Mouse (Mus musculus): ENCODE data around the gene Gm45021. TPM values are rescaled to one million over a fixed set of nuclear protein-coding genes. Genes with fewer than 3 reads are reported as not detected.

The Gm45021 gene
- total RNA-seq, 1 experiment, result not detected

- Histone ChIP-seq H3K36me3 (ENCODE audit: control insufficient read depth, insufficient read depth, low read length, poor library complexity, severe bottlenecking) (no peaks in the 10 kb centered on the region), H3K9ac (ENCODE audit: insufficient read depth, low read depth, low read length, poor library complexity, severe bottlenecking) (no peak overlapping the region), H3K4me1 (ENCODE audit: control insufficient read depth in 2 of 2, insufficient read depth in 2 of 2, low read length in 2 of 2, poor library complexity in 1 of 2) (no peaks in the 10 kb centered on the region), H3K27ac (ENCODE audit: insufficient read depth, low read depth, low read length, poor library complexity, severe bottlenecking) (no peak overlapping the region), H3K4me3 (ENCODE audit: insufficient read depth in 1 of 2, low read depth in 1 of 2, low read length in 2 of 2, poor library complexity in 1 of 2, severe bottlenecking in 1 of 2) (no peak overlapping the region), H3K9me3 (ENCODE audit: control insufficient read depth, insufficient read depth, low read depth, low read length) (no peaks in the 10 kb centered on the region)
- no peak for DNase-seq (ENCODE audit: low read depth, low spot score)
- in situ Hi-C loops (cut with MboI; ENCODE audit: low sequenced_read_pairs in 2 of 2, unreplicated experiment in 2 of 2), result no loop called here
- no peak for TF ChIP-seq CHD2 (IDR thresholded peaks at IDR 0.05; ENCODE audit: low read depth, low read length)
- no peak for TF ChIP-seq ZC3H11A (IDR thresholded peaks at IDR 0.05; ENCODE audit: borderline replicate concordance, low read depth, low read length)
- no peak for TF ChIP-seq MAFK (IDR thresholded peaks at IDR 0.05; ENCODE audit: insufficient read depth, low read depth, low read length)
- TF ChIP-seq HCFC1 (IDR thresholded peaks at IDR 0.05; ENCODE audit: borderline replicate concordance, insufficient read depth, low read length), result no peak
- no peak for TF ChIP-seq ZNF384 (IDR thresholded peaks at IDR 0.05; ENCODE audit: low read depth, low read length)
Measured at GRCm38 (mm10) chr6:48641391-48641790, 52.0 kb downstream of the Gm45021 start.

GRCm38 (mm10) chr6:48642764-48643292 lies 53.4 kb downstream of the Gm45021 start:
- DNase-seq (ENCODE audit: low read depth, low spot score), result peak; percentile 63
- Histone ChIP-seq H3K9ac (ENCODE audit: insufficient read depth, low read depth, low read length, poor library complexity, severe bottlenecking) (no peak overlapping the region), H3K36me3 (ENCODE audit: control insufficient read depth, insufficient read depth, low read length, poor library complexity, severe bottlenecking) (no peaks in the 10 kb centered on the region), H3K4me1 (ENCODE audit: control insufficient read depth in 2 of 2, insufficient read depth in 2 of 2, low read length in 2 of 2, poor library complexity in 1 of 2) (no peaks in the 10 kb centered on the region), H3K27ac (ENCODE audit: insufficient read depth, low read depth, low read length, poor library complexity, severe bottlenecking) (no peak overlapping the region), H3K9me3 (ENCODE audit: control insufficient read depth, insufficient read depth, low read depth, low read length) (no peaks in the 10 kb centered on the region), H3K4me3 (ENCODE audit: insufficient read depth in 1 of 2, low read depth in 1 of 2, low read length in 2 of 2, poor library complexity in 1 of 2, severe bottlenecking in 1 of 2) (no peak overlapping the region)
- TF ChIP-seq ZNF384 (IDR thresholded peaks at IDR 0.05; ENCODE audit: low read depth, low read length), result peak; percentile 100
- no peak for TF ChIP-seq HCFC1 (IDR thresholded peaks at IDR 0.05; ENCODE audit: borderline replicate concordance, insufficient read depth, low read length)
- TF ChIP-seq ZC3H11A (IDR thresholded peaks at IDR 0.05; ENCODE audit: borderline replicate concordance, low read depth, low read length), result peak; percentile 27; the same call in 1 of the 2 replicates
- TF ChIP-seq MAFK (IDR thresholded peaks at IDR 0.05; ENCODE audit: insufficient read depth, low read depth, low read length), result peak; percentile 18; the same call in 1 of the 2 replicates
- TF ChIP-seq CHD2 (IDR thresholded peaks at IDR 0.05; ENCODE audit: low read depth, low read length), result no peak
- in situ Hi-C loops (cut with MboI; ENCODE audit: low sequenced_read_pairs in 2 of 2, unreplicated experiment in 2 of 2), result no loop called here

DNA sequence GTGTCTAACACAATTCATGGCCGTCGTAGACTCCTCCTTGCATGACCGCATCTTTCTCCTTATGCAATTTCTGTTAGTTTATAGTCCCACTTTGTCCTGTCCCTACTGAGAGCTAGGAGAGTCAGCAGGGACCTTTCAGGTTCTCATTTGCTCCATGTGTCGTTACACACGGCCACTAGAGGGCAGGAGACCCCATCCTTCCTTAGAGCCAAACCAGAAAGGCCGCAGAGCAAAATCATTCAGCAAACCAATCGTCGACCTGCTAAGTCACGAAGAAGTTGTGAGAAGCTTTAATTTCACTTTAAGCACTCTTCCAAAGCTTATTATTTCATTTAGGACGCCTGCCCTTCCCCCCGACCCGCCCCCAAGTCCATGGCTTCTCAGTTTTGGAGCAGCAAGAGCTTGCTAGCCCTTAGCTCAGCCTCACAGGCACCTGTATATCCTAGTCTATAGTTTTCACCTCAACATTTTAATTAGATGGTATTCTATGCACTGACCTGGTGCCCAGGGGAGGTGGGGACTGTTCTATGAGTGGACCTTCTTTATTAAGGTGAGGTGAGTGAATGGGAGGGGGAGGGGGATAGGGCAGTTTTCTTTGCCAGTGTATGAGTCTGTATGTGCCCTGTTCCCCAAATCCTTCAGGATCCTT lies 56.4 kb downstream of the Gm45021 start:
- H3K9me3 ChIP-seq (ENCODE audit: control insufficient read depth, insufficient read depth, low read depth, low read length), result no peaks in the 10 kb centered on the region
- DNase-seq (ENCODE audit: low read depth, low spot score), result peak; percentile 62
- in situ Hi-C loops (cut with MboI; ENCODE audit: low sequenced_read_pairs in 2 of 2, unreplicated experiment in 2 of 2), result no loop called here

GRCm38 (mm10) chr6:48646309-48646690 lies 56.9 kb downstream of the Gm45021 start:
- H3K27ac ChIP-seq (ENCODE audit: insufficient read depth, low read depth, low read length, poor library complexity, severe bottlenecking), result no peak overlapping the region
- H3K4me1 ChIP-seq (ENCODE audit: control insufficient read depth in 2 of 2, insufficient read depth in 2 of 2, low read length in 2 of 2, poor library complexity in 1 of 2), result no peaks in the 10 kb centered on the region
- H3K4me3 ChIP-seq (ENCODE audit: insufficient read depth in 1 of 2, low read depth in 1 of 2, low read length in 2 of 2, poor library complexity in 1 of 2, severe bottlenecking in 1 of 2), result no peak overlapping the region
- no peaks in the 10 kb centered on the region for H3K36me3 ChIP-seq (ENCODE audit: control insufficient read depth, insufficient read depth, low read length, poor library complexity, severe bottlenecking)
- no peaks in the 10 kb centered on the region for H3K9me3 ChIP-seq (ENCODE audit: control insufficient read depth, insufficient read depth, low read depth, low read length)
- TF ChIP-seq HCFC1 (IDR thresholded peaks at IDR 0.05; ENCODE audit: borderline replicate concordance, insufficient read depth, low read length) (no peak), ZC3H11A (IDR thresholded peaks at IDR 0.05; ENCODE audit: borderline replicate concordance, low read depth, low read length) (no peak), CHD2 (IDR thresholded peaks at IDR 0.05; ENCODE audit: low read depth, low read length) (no peak), MAFK (IDR thresholded peaks at IDR 0.05; ENCODE audit: insufficient read depth, low read depth, low read length) (no peak), ZNF384 (IDR thresholded peaks at IDR 0.05; ENCODE audit: low read depth, low read length) (no peak)
- no peak for DNase-seq (ENCODE audit: low read depth, low spot score)
- no peak overlapping the region for H3K9ac ChIP-seq (ENCODE audit: insufficient read depth, low read depth, low read length, poor library complexity, severe bottlenecking)
- in situ Hi-C loops (cut with MboI; ENCODE audit: low sequenced_read_pairs in 2 of 2, unreplicated experiment in 2 of 2), result no loop called here

More for the DNA sequence above, 56.4 kb downstream of the Gm45021 start:
- TF ChIP-seq CHD2 (IDR thresholded peaks at IDR 0.05; ENCODE audit: low read depth, low read length) (no peak), ZC3H11A (IDR thresholded peaks at IDR 0.05; ENCODE audit: borderline replicate concordance, low read depth, low read length) (peak; percentile 51)
- Histone ChIP-seq H3K9ac (ENCODE audit: insufficient read depth, low read depth, low read length, poor library complexity, severe bottlenecking) (no peak overlapping the region), H3K4me3 (ENCODE audit: insufficient read depth in 1 of 2, low read depth in 1 of 2, low read length in 2 of 2, poor library complexity in 1 of 2, severe bottlenecking in 1 of 2) (no peak overlapping the region), H3K36me3 (ENCODE audit: control insufficient read depth, insufficient read depth, low read length, poor library complexity, severe bottlenecking) (no peaks in the 10 kb centered on the region), H3K4me1 (ENCODE audit: control insufficient read depth in 2 of 2, insufficient read depth in 2 of 2, low read length in 2 of 2, poor library complexity in 1 of 2) (no peaks in the 10 kb centered on the region), H3K27ac (ENCODE audit: insufficient read depth, low read depth, low read length, poor library complexity, severe bottlenecking) (no peak overlapping the region)
